Mouse (Mus musculus): ENCODE measurements around the gene Coa5.
A peak's percentile ranks its signal among the peaks of the same experiment; 100 is the strongest.

Coa5 gene

GRCm38 (mm10) chr1:37430297-37430840, 466 bp upstream of the Coa5 start:
- DNase-seq (ENCODE audit: low spot score in 2 of 2): no peak

GRCm38 (mm10) chr1:37428911-37429310, 992 bp downstream of the Coa5 start:
- DNase-seq (ENCODE audit: low spot score in 2 of 2): no peak

GRCm38 (mm10) chr1:37427144-37427875, 2.6 kb downstream of the Coa5 start:
- DNase-seq (ENCODE audit: low spot score in 2 of 2): no peak

GRCm38 (mm10) chr1:37419420-37419819, 10.5 kb downstream of the Coa5 start:
- peak; percentile 89 for DNase-seq (ENCODE audit: low spot score in 2 of 2)

GRCm38 (mm10) chr1:37415394-37415793, 14.5 kb downstream of the Coa5 start:
- no peak for DNase-seq (ENCODE audit: low spot score in 2 of 2)

GRCm38 (mm10) chr1:37409647-37410046, 20.3 kb downstream of the Coa5 start:
- no peak for DNase-seq (ENCODE audit: low spot score in 2 of 2)

- DNase-seq (ENCODE audit: low spot score in 2 of 2): no peak
Measured at GRCm38 (mm10) chr1:37408678-37409077, 21.2 kb downstream of the Coa5 start.

- DNase-seq (ENCODE audit: low spot score in 2 of 2): no peak
Measured at GRCm38 (mm10) chr1:37408059-37408458, 21.8 kb downstream of the Coa5 start.

- no peak for DNase-seq (ENCODE audit: low spot score in 2 of 2)
Measured at GRCm38 (mm10) chr1:37407228-37407627, 22.7 kb downstream of the Coa5 start.

GRCm38 (mm10) chr1:37405137-37405536, 24.8 kb downstream of the Coa5 start:
- no peak for DNase-seq (ENCODE audit: low spot score in 2 of 2)

- peak; percentile 44 to 68 for DNase-seq (ENCODE audit: low spot score in 2 of 2)
Measured at GRCm38 (mm10) chr1:37401687-37402086, 28.2 kb downstream of the Coa5 start.

- DNase-seq (ENCODE audit: low spot score in 2 of 2): no peak
Measured at GRCm38 (mm10) chr1:37399734-37400133, 30.2 kb downstream of the Coa5 start.

- DNase-seq (ENCODE audit: low spot score in 2 of 2): no peak
Measured at GRCm38 (mm10) chr1:37398961-37399360, 30.9 kb downstream of the Coa5 start.

- no peak for DNase-seq (ENCODE audit: low spot score in 2 of 2)
Measured at GRCm38 (mm10) chr1:37396481-37396880, 33.4 kb downstream of the Coa5 start.

- no peak for DNase-seq (ENCODE audit: low spot score in 2 of 2)
Measured at GRCm38 (mm10) chr1:37393174-37393573, 36.7 kb downstream of the Coa5 start.

GRCm38 (mm10) chr1:37386448-37386971, 43.4 kb downstream of the Coa5 start:
- DNase-seq (ENCODE audit: low spot score in 2 of 2): no peak

- DNase-seq (ENCODE audit: low spot score in 2 of 2): no peak
Measured at GRCm38 (mm10) chr1:37384304-37384703, 45.6 kb downstream of the Coa5 start.

GRCm38 (mm10) chr1:37380913-37381312, 49.0 kb downstream of the Coa5 start:
- DNase-seq (ENCODE audit: low spot score in 2 of 2): no peak

- no peak for DNase-seq (ENCODE audit: low spot score in 2 of 2)
Measured at GRCm38 (mm10) chr1:37379536-37379935, 50.4 kb downstream of the Coa5 start.

GRCm38 (mm10) chr1:37378095-37378494, 51.8 kb downstream of the Coa5 start:
- DNase-seq (ENCODE audit: low spot score in 2 of 2): no peak

GRCm38 (mm10) chr1:37376751-37377150, 53.2 kb downstream of the Coa5 start:
- no peak for DNase-seq (ENCODE audit: low spot score in 2 of 2)

GRCm38 (mm10) chr1:37376177-37376576, 53.7 kb downstream of the Coa5 start:
- DNase-seq (ENCODE audit: low spot score in 2 of 2): no peak

GRCm38 (mm10) chr1:37368768-37369385, 61.0 kb downstream of the Coa5 start:
- DNase-seq (ENCODE audit: low spot score in 2 of 2): no peak
